Mouse (Mus musculus) heart, embryonic 13.5 days (tissue): ENCODE results near the gene Enthd1. TPM values are rescaled to one million over a fixed set of nuclear protein-coding genes. Genes with fewer than 3 reads are reported as not detected.

Experiments used
- ATAC-seq: fragments of 200-750 bp; cut with Nextera tagmentation; 2 replicates; pipeline ENCODE4 v1.8.0; 2017; ENCODE audit warnings: moderate TSS enrichment; ENCODE audit not compliant: insufficient number of reproducible peaks, low FRiP score, low TSS enrichment; ENCODE audit errors: extremely low read depth
- H3K27ac ChIP-seq: fragments of 300-500 bp; sonication (generic); replicated peaks from 2 replicates; pipeline ENCODE4 v1.5.1; 2015; ENCODE audit warnings: moderate library complexity, mild to moderate bottlenecking, inconsistent platforms
- H3K27me3 ChIP-seq: fragments of 300-500 bp; sonication (generic); replicated peaks from 2 replicates; pipeline ENCODE4 v1.6.1; 2015; ENCODE audit warnings: mild to moderate bottlenecking, inconsistent platforms
- H3K36me3 ChIP-seq: fragments of 300-500 bp; sonication (generic); 2 replicates; pipeline ENCODE4 v1.6.1; 2015; ENCODE audit warnings: mild to moderate bottlenecking, inconsistent platforms
- H3K4me1 ChIP-seq: fragments of 300-500 bp; sonication (generic); 2 replicates; pipeline ENCODE4 v1.6.1; 2015; ENCODE audit warnings: inconsistent platforms
- H3K4me2 ChIP-seq: fragments of 300-500 bp; sonication (generic); 2 replicates; pipeline ENCODE4 v1.6.1; 2015; ENCODE audit warnings: inconsistent platforms, mild to moderate bottlenecking, moderate library complexity
- H3K4me3 ChIP-seq: fragments of 300-500 bp; sonication (generic); 2 replicates; pipeline ENCODE4 v1.5.1; 2015; ENCODE audit warnings: moderate library complexity, mild to moderate bottlenecking, inconsistent platforms
- H3K9ac ChIP-seq: fragments of 300-500 bp; sonication (generic); 2 replicates; pipeline ENCODE4 v1.6.1; 2015; ENCODE audit warnings: inconsistent platforms, mild to moderate bottlenecking, moderate library complexity
- H3K9me3 ChIP-seq: fragments of 300-500 bp; sonication (generic); 2 replicates; pipeline ENCODE4 v1.6.1; 2016; ENCODE audit warnings: inconsistent platforms
- WGBS: fragments of 180-500 bp; shearing (Covaris S2); methylation state at CpG from one replicate; pipeline ENCODE4 v1.1.7; 2015; ENCODE audit warnings: mixed read lengths; 5-methylcytosine and 5-hydroxymethylcytosine counted together
- polyA plus RNA-seq: library from polyadenylated mRNA; unstranded; fragments of >200 nt; fragmentation: Nextera tagmentation; extraction: Ambion mirVana; gene quantifications from 2 replicates; pipeline ENCODE4 v1.2.1, GENCODE M21; 2015

Enthd1 gene
- polyA plus RNA-seq, 1 experiment from 2014 or later, result not detected

DNA sequence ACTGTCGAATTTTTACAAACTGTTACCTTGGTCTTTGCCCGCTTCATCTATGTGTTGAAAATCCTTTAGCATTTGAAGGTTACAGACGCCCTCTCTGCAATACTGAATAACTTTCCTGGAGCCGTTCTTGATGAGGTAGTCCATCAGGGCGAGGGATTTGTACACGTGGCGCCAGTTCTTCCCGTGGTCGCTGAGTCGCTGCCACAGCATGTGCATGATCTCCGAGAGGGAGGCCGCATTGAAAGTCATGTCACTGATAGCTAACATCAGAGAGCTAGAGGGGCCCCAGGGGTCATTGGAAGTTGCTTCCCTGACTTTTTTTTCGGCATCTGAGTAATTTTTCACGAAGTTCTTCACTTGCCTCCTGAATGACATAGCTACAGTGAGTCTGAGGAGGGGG lies 5.0 kb downstream of the Enthd1 start:
- ATAC-seq, result no peak
- Histone ChIP-seq H3K27me3 (peaks cover 16% of the 10 kb centered on the region), H3K4me1 (peaks cover 16% of the 10 kb centered on the region), H3K27ac (no peak overlapping the region), H3K9me3 (no peaks in the 10 kb centered on the region), H3K4me2 (0 out of 2 replicates have a peak overlapping the region, but pooled peaks have one; percentile 9), H3K4me3 (no peak overlapping the region), H3K36me3 (no peaks in the 10 kb centered on the region), H3K9ac (no peak overlapping the region)
- 28% methylated on average over 14 of the region's 14 CpGs for WGBS

DNA sequence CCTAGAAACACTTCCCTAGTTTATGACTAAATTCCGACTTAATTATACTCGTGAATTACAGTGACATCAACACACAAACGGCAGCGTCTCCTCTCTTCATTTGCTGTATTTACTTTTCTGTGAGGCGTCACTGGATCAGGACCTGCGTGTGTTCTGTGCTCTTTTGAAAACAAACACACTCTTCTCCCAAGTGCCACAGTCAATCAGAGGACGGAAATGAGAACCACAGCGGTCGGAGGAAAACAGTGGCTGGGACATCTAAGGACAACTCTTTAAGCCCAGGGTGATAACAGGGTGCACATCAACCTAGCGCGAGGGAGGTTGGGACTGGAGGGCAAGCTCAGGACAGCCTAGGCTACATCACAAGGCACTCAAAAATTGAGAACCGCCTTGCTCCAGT lies 5.4 kb downstream of the Enthd1 start:
- no peaks in the 10 kb centered on the region for H3K9me3 ChIP-seq
- 0 out of 2 replicates have a peak overlapping the region, but pooled peaks have one; percentile 9 for H3K4me2 ChIP-seq
- peaks cover 16% of the 10 kb centered on the region for H3K4me1 ChIP-seq
- no peak for ATAC-seq
- H3K4me3 ChIP-seq, result no peak overlapping the region
- no peaks in the 10 kb centered on the region for H3K36me3 ChIP-seq
- H3K27me3 ChIP-seq, result peaks cover 13% of the 10 kb centered on the region
- no peak overlapping the region for H3K27ac ChIP-seq
- H3K9ac ChIP-seq, result no peak overlapping the region
- 34% methylated on average over 12 of the region's 12 CpGs for WGBS

DNA sequence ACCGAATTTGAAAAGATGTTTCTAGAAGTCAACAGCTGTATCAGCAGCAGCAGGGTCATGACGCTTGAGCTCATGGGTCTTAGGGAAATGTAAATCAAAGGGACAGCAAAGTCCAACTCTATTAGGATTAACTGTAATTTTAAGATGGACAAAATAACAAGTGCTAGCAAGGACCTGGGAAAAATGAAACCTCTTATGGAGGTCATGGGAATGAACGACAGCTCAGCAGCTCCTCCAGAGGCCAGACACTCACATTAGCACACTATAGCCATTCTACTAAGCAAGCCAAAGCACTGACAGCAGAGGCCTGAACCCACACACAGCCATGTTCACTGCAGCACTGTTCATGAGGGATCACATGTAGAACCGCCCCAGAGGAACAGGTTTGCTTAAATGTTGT lies 7.2 kb downstream of the Enthd1 start:
- Histone ChIP-seq H3K9me3 (no peaks in the 10 kb centered on the region), H3K4me1 (peaks cover 16% of the 10 kb centered on the region), H3K4me2 (no peak overlapping the region), H3K27me3 (peaks cover 9% of the 10 kb centered on the region), H3K4me3 (no peak overlapping the region), H3K27ac (no peak overlapping the region), H3K36me3 (no peaks in the 10 kb centered on the region), H3K9ac (no peak overlapping the region)
- ATAC-seq, result no peak
- 70% methylated on average over 4 of the region's 4 CpGs for WGBS

GRCm38 (mm10) chr15:80556021-80556420 lies 8.9 kb downstream of the Enthd1 start:
- no peak overlapping the region for H3K4me3 ChIP-seq
- no peak overlapping the region for H3K27ac ChIP-seq
- H3K9ac ChIP-seq, result no peak overlapping the region
- H3K4me1 ChIP-seq, result peaks cover 12% of the 10 kb centered on the region
- WGBS, result 27% methylated on average over 2 of the region's 2 CpGs
- no peaks in the 10 kb centered on the region for H3K9me3 ChIP-seq
- H3K27me3 ChIP-seq, result peaks cover 9% of the 10 kb centered on the region; the same call in 1 of the 2 replicates
- ATAC-seq, result no peak
- no peak overlapping the region for H3K4me2 ChIP-seq
- H3K36me3 ChIP-seq, result no peaks in the 10 kb centered on the region

DNA sequence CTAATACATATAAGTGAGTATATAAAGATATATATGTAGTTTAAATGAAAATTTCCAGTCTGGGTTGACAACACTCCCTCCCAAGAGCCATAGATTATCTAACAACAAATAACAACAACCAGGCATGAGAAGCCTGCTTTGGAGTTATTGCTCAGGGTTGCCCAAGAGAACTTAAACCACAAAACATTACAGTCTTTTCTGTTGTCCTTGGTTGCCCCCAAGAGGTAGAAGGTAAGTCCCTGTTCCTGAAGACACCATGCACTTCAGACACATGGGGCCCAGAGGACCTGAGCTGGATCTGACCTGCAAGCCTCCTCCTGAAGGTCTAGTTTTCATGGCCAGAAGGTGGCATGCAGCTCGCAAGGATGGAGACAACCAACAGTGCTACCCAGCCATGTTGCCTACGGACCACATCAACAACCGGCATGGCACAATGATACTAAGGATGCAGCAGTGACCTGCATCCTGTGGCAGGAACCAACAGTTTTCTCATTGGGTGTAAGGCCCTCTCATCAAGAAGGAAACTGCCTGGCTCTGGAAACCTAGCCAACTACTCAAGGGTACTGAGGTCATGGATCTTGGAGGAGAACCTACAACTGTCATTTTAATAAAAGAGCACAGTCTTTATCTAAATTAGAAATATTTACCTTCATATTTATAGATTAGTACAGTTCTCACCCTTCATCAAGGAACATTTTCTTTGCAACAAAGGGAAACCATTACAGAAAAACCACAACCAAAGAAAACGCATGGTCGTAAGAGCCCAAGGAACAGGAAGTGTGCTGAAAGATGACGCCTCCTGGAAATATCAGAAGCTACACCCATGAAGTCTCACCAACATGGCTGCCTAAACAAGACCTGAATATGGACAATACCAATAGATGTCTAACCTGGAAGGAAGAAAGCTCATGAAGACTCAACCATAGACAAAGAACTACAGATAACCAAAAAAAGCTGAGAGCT lies 9.8 kb downstream of the Enthd1 start:
- Histone ChIP-seq H3K27ac (no peak overlapping the region), H3K4me1 (peaks cover 7% of the 10 kb centered on the region; the same call in 1 of the 2 replicates)
- WGBS, result 85% methylated on average over 6 of the region's 6 CpGs

GRCm38 (mm10) chr15:80545430-80545829 lies 19.5 kb downstream of the Enthd1 start:
- H3K4me3 ChIP-seq, result no peak overlapping the region
- no peaks in the 10 kb centered on the region for H3K4me1 ChIP-seq
- no peak overlapping the region for H3K27ac ChIP-seq
- H3K36me3 ChIP-seq, result no peaks in the 10 kb centered on the region
- 55% methylated on average over 6 of the region's 6 CpGs for WGBS
- peaks cover 7% of the 10 kb centered on the region; the same call in 1 of the 2 replicates for H3K27me3 ChIP-seq
- no peaks in the 10 kb centered on the region for H3K9me3 ChIP-seq
- H3K4me2 ChIP-seq, result no peak overlapping the region
- no peak overlapping the region for H3K9ac ChIP-seq
- no peak for ATAC-seq

More for the DNA sequence above, 9.8 kb downstream of the Enthd1 start:
- no peak for ATAC-seq
- Histone ChIP-seq H3K4me3 (no peak overlapping the region), H3K9ac (no peak overlapping the region), H3K9me3 (no peaks in the 10 kb centered on the region), H3K27me3 (peaks cover 9% of the 10 kb centered on the region; the same call in 1 of the 2 replicates), H3K4me2 (no peak overlapping the region), H3K36me3 (no peaks in the 10 kb centered on the region)

GRCm38 (mm10) chr15:80544115-80544514 lies 20.8 kb downstream of the Enthd1 start:
- Histone ChIP-seq H3K4me2 (no peak overlapping the region), H3K9me3 (no peaks in the 10 kb centered on the region), H3K4me1 (no peaks in the 10 kb centered on the region), H3K36me3 (no peaks in the 10 kb centered on the region), H3K9ac (no peak overlapping the region), H3K27me3 (peaks cover 3% of the 10 kb centered on the region; the same call in 1 of the 2 replicates), H3K4me3 (no peak overlapping the region), H3K27ac (no peak overlapping the region)
- 35% methylated on average over 3 of the region's 3 CpGs for WGBS
- no peak for ATAC-seq

DNA sequence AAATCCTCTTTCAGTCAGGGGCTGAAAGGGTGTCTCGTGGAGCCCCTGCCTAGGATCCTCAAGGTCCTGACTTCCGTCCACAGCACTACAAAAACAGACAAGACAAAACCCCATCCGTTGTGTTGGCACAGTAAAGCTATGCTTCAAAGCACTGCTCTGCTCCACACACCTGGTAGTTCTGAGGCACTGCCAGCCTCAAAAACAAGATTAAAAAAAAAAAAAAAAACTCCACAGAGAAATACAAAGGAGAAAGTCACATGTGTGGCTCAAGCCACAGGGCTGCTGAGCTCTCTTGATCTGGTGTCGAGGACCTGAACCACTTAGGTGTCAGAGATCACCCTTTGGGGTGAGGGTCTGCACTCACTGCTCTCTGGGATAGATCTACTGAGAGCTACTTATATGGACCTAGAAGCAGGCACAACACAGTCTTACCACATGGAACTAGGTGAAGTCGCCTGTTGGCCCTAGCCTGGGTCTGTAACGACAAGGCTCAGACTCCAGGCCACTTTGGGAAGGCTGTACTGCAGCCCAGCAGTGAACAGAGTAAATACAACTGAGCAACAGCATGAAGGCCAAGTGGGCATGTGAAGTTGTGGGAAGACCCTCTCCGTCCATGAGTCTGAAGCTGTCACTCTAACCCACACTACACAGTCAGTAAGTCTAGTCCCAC lies 26.1 kb downstream of the Enthd1 start:
- Histone ChIP-seq H3K9me3 (no peaks in the 10 kb centered on the region), H3K36me3 (no peaks in the 10 kb centered on the region), H3K27ac (no peak overlapping the region), H3K27me3 (0 out of 2 replicates have a peak, but pooled peaks cover 20% of the 10 kb centered on the region), H3K4me1 (no peaks in the 10 kb centered on the region), H3K4me2 (no peak overlapping the region), H3K4me3 (no peak overlapping the region), H3K9ac (no peak overlapping the region)
- no peak for ATAC-seq
- WGBS, result 74% methylated on average over 7 of the region's 7 CpGs

DNA sequence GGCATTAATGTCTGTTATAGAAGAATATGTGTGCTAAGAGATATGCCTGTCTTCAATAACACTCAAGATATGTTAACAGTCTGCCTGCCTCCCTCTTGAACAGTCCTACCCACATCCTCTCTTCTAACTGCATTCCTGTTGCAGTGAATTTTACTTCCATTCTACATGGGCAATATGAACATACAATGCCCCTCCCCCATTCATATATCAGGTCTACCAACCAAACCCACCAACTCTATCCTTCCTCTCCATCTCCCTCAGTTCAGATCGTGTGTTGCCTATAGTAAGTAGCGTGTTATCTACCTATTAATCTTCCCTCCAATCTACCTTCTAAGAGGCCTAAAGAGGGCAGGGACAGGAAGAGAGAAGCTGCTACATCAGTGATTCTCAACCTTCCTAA lies 26.9 kb downstream of the Enthd1 start:
- WGBS, result 75% methylated on average over 2 of the region's 2 CpGs
- no peak for ATAC-seq

DNA sequence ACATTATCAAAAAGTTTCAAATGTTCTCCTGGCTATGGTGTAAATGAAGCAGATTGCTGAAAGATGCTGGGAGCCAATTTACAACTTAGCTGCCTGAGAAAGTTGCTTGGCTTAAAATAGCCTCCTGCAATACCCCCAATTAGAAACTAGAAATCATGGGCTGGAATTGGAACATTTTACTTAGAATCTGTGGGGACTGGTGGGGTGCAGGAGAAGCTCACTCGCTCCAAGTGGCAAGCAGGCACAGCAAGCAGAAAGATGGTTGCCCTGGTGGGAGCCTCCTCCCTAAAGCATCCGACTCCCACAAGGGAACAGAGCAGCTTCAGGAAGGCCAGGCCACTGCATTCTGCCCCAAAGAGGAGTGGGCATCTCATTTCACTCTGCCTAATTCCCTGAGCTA lies 28.9 kb downstream of the Enthd1 start:
- Histone ChIP-seq H3K36me3 (no peaks in the 10 kb centered on the region), H3K4me1 (peaks cover 13% of the 10 kb centered on the region; the same call in 1 of the 2 replicates), H3K9me3 (no peaks in the 10 kb centered on the region), H3K4me3 (no peak overlapping the region), H3K27me3 (0 out of 2 replicates have a peak, but pooled peaks cover 16% of the 10 kb centered on the region), H3K27ac (no peak overlapping the region), H3K4me2 (no peak overlapping the region), H3K9ac (no peak overlapping the region)
- ATAC-seq, result no peak
- 68% methylated on average over 2 of the region's 2 CpGs for WGBS

More for the DNA sequence above, 26.9 kb downstream of the Enthd1 start:
- no peak overlapping the region for H3K4me2 ChIP-seq
- H3K4me3 ChIP-seq, result no peak overlapping the region
- no peaks in the 10 kb centered on the region for H3K9me3 ChIP-seq
- 0 out of 2 replicates have a peak, but pooled peaks cover 17% of the 10 kb centered on the region for H3K27me3 ChIP-seq
- no peaks in the 10 kb centered on the region for H3K4me1 ChIP-seq
- H3K9ac ChIP-seq, result no peak overlapping the region
- no peak overlapping the region for H3K27ac ChIP-seq
- H3K36me3 ChIP-seq, result no peaks in the 10 kb centered on the region

GRCm38 (mm10) chr15:80533274-80533673 lies 31.7 kb downstream of the Enthd1 start:
- Histone ChIP-seq H3K36me3 (no peaks in the 10 kb centered on the region), H3K27ac (no peak overlapping the region), H3K27me3 (peaks cover 29% of the 10 kb centered on the region; the same call in 1 of the 2 replicates), H3K4me2 (no peak overlapping the region), H3K4me1 (peaks cover 15% of the 10 kb centered on the region; the same call in 1 of the 2 replicates), H3K9ac (no peak overlapping the region), H3K9me3 (no peaks in the 10 kb centered on the region), H3K4me3 (no peak overlapping the region)
- 47% methylated on average over 6 of the region's 6 CpGs for WGBS
- no peak for ATAC-seq
